Mouse (Mus musculus) heart, embryonic 15.5 days (tissue): Measurements from ENCODE around the gene Tprn. TPM values are rescaled to one million over a fixed set of nuclear protein-coding genes. Genes with fewer than 3 reads are reported as not detected.

Experiments
- ATAC-seq: fragments of 200-750 bp; cut with Nextera tagmentation; replicated peaks from 2 replicates; pipeline ENCODE4 v1.8.0; 2017; ENCODE audit warnings: low read depth, moderate TSS enrichment; ENCODE audit not compliant: insufficient number of reproducible peaks, insufficient read depth, low FRiP score
- H3K27ac ChIP-seq: fragments of 300-500 bp; sonication (generic); 2 replicates; pipeline ENCODE4 v1.5.1; 2015; ENCODE audit warnings: mild to moderate bottlenecking, inconsistent platforms
- H3K27me3 ChIP-seq: fragments of 300-500 bp; sonication (generic); 2 replicates; pipeline ENCODE4 v1.6.1; 2015; ENCODE audit warnings: inconsistent platforms
- H3K36me3 ChIP-seq: fragments of 300-500 bp; sonication (generic); 2 replicates; pipeline ENCODE4 v1.6.1; 2015; ENCODE audit warnings: mild to moderate bottlenecking, inconsistent platforms
- H3K4me1 ChIP-seq: fragments of 300-500 bp; sonication (generic); replicated peaks from 2 replicates; pipeline ENCODE4 v1.6.1; 2015; ENCODE audit warnings: inconsistent platforms
- H3K4me2 ChIP-seq: fragments of 300-500 bp; sonication (generic); 2 replicates; pipeline ENCODE4 v1.6.1; 2015; ENCODE audit warnings: inconsistent platforms, mild to moderate bottlenecking, moderate library complexity
- H3K4me3 ChIP-seq: fragments of 300-500 bp; sonication (generic); 2 replicates; pipeline ENCODE4 v1.5.1; 2015; ENCODE audit warnings: mild to moderate bottlenecking, inconsistent platforms
- H3K9ac ChIP-seq: fragments of 300-500 bp; sonication (generic); 2 replicates; pipeline ENCODE4 v1.6.1; 2015; ENCODE audit warnings: mild to moderate bottlenecking, inconsistent platforms
- H3K9me3 ChIP-seq: fragments of 300-500 bp; sonication (generic); replicated peaks from 2 replicates; pipeline ENCODE4 v1.6.1; 2016; ENCODE audit warnings: inconsistent platforms
- WGBS: fragments of 180-500 bp; shearing (Covaris S2); methylation state at CpG from one replicate; pipeline ENCODE4 v1.1.7; 2015; ENCODE audit warnings: mixed read lengths; 5-methylcytosine and 5-hydroxymethylcytosine counted together
- polyA plus RNA-seq: library from polyadenylated mRNA; unstranded; fragments of >200 nt; fragmentation: Nextera tagmentation; extraction: Ambion mirVana; gene quantifications from 2 replicates; pipeline ENCODE4 v1.2.1, GENCODE M21; 2015

The Tprn gene
- polyA plus RNA-seq, 1 experiment from 2014 or later, result 3.6 TPM

- 79% methylated on average over 5 of the region's 5 CpGs for WGBS
Observed at GRCm38 (mm10) chr2:25226864-25227263, 35.6 kb upstream of the Tprn start.

GRCm38 (mm10) chr2:25227406-25227805, 35.0 kb upstream of the Tprn start:
- ATAC-seq, result no peak
- no peak overlapping the region for H3K9ac ChIP-seq
- peaks cover 23% of the 10 kb centered on the region for H3K27me3 ChIP-seq
- no peak overlapping the region for H3K27ac ChIP-seq
- H3K4me2 ChIP-seq, result no peak overlapping the region
- H3K9me3 ChIP-seq, result no peaks in the 10 kb centered on the region
- 86% methylated on average over 4 of the region's 4 CpGs for whole genome bisulfite sequencing
- peaks cover 25% of the 10 kb centered on the region for H3K4me1 ChIP-seq
- H3K4me3 ChIP-seq, result no peak overlapping the region
- H3K36me3 ChIP-seq, result no peaks in the 10 kb centered on the region

More at GRCm38 (mm10) chr2:25226864-25227263, 35.6 kb upstream of the Tprn start:
- peaks cover 25% of the 10 kb centered on the region for H3K4me1 ChIP-seq
- H3K27ac ChIP-seq, result no peak overlapping the region
- H3K36me3 ChIP-seq, result peaks cover 2% of the 10 kb centered on the region; the same call in 1 of the 2 replicates
- H3K4me3 ChIP-seq, result no peak overlapping the region
- H3K27me3 ChIP-seq, result peaks cover 22% of the 10 kb centered on the region
- H3K9me3 ChIP-seq, result no peaks in the 10 kb centered on the region
- H3K9ac ChIP-seq, result no peak overlapping the region
- no peak for ATAC-seq
- no peak overlapping the region for H3K4me2 ChIP-seq

- Histone ChIP-seq H3K9me3 (no peaks in the 10 kb centered on the region), H3K4me1 (peaks cover 21% of the 10 kb centered on the region), H3K36me3 (no peaks in the 10 kb centered on the region), H3K4me2 (peak overlapping the region; percentile 59), H3K27me3 (peaks cover 28% of the 10 kb centered on the region), H3K9ac (peak overlapping the region; percentile 21), H3K4me3 (peak overlapping the region; percentile 36), H3K27ac (peak overlapping the region; percentile 73)
- no peak for ATAC-seq
- WGBS, result under 1% methylated on average over 7 of the region's 7 CpGs
Observed at GRCm38 (mm10) chr2:25228431-25228889, 34.0 kb upstream of the Tprn start.

GRCm38 (mm10) chr2:25228995-25229530, 33.4 kb upstream of the Tprn start:
- no peaks in the 10 kb centered on the region for H3K36me3 ChIP-seq
- WGBS, result 66% methylated on average over 6 of the region's 6 CpGs
- no peak overlapping the region for H3K9ac ChIP-seq
- no peak for ATAC-seq
- no peak overlapping the region for H3K27ac ChIP-seq
- peak overlapping the region; percentile 36; the same call in 1 of the 2 replicates for H3K4me3 ChIP-seq
- peaks cover 17% of the 10 kb centered on the region for H3K4me1 ChIP-seq
- H3K4me2 ChIP-seq, result peak overlapping the region; percentile 59; the same call in 1 of the 2 replicates
- no peaks in the 10 kb centered on the region for H3K9me3 ChIP-seq
- H3K27me3 ChIP-seq, result peaks cover 28% of the 10 kb centered on the region

GRCm38 (mm10) chr2:25229582-25229981, 32.8 kb upstream of the Tprn start:
- 67% methylated on average over 5 of the region's 5 CpGs for WGBS
- H3K27me3 ChIP-seq, result peaks cover 29% of the 10 kb centered on the region
- H3K4me3 ChIP-seq, result no peak overlapping the region
- no peaks in the 10 kb centered on the region for H3K9me3 ChIP-seq
- H3K36me3 ChIP-seq, result no peaks in the 10 kb centered on the region
- no peak overlapping the region for H3K27ac ChIP-seq
- H3K4me2 ChIP-seq, result no peak overlapping the region
- peaks cover 17% of the 10 kb centered on the region for H3K4me1 ChIP-seq
- no peak overlapping the region for H3K9ac ChIP-seq
- ATAC-seq, result no peak

GRCm38 (mm10) chr2:25230581-25230980, 31.8 kb upstream of the Tprn start:
- no peak overlapping the region for H3K4me3 ChIP-seq
- no peak for ATAC-seq
- H3K27me3 ChIP-seq, result peaks cover 38% of the 10 kb centered on the region
- H3K9me3 ChIP-seq, result no peaks in the 10 kb centered on the region
- no peak overlapping the region for H3K27ac ChIP-seq
- no peak overlapping the region for H3K9ac ChIP-seq
- WGBS, result 83% methylated on average over 7 of the region's 7 CpGs
- H3K4me1 ChIP-seq, result peaks cover 14% of the 10 kb centered on the region
- H3K36me3 ChIP-seq, result no peaks in the 10 kb centered on the region
- no peak overlapping the region for H3K4me2 ChIP-seq

- no peak overlapping the region for H3K27ac ChIP-seq
- H3K4me3 ChIP-seq, result no peak overlapping the region
- H3K4me1 ChIP-seq, result peaks cover 10% of the 10 kb centered on the region
- no peak overlapping the region for H3K9ac ChIP-seq
- peaks cover 43% of the 10 kb centered on the region for H3K27me3 ChIP-seq
- no peak overlapping the region for H3K4me2 ChIP-seq
- ATAC-seq, result no peak
- WGBS, result 56% methylated on average over 12 of the region's 12 CpGs
- H3K36me3 ChIP-seq, result no peaks in the 10 kb centered on the region
- H3K9me3 ChIP-seq, result no peaks in the 10 kb centered on the region
Observed at GRCm38 (mm10) chr2:25231038-25231437, 31.4 kb upstream of the Tprn start.

- H3K27me3 ChIP-seq, result peaks cover 52% of the 10 kb centered on the region
- 66% methylated on average over 4 of the region's 4 CpGs for WGBS
- H3K36me3 ChIP-seq, result no peaks in the 10 kb centered on the region
- H3K9me3 ChIP-seq, result no peaks in the 10 kb centered on the region
- no peak overlapping the region for H3K27ac ChIP-seq
- no peak for ATAC-seq
- no peak overlapping the region for H3K9ac ChIP-seq
- no peak overlapping the region for H3K4me2 ChIP-seq
- H3K4me3 ChIP-seq, result no peak overlapping the region
- peaks cover 5% of the 10 kb centered on the region; the same call in 1 of the 2 replicates for H3K4me1 ChIP-seq
Observed at GRCm38 (mm10) chr2:25233421-25233820, 29.0 kb upstream of the Tprn start.

GRCm38 (mm10) chr2:25234050-25234449, 28.4 kb upstream of the Tprn start, which contains the start of gene Slc34a3:
TSS of gene Slc34a3 (minus strand) at chr2:25234364.
- H3K27ac ChIP-seq, result no peak within 1 kb of the TSS
- no peak for ATAC-seq
- H3K27me3 ChIP-seq, result peaks cover 53% of the 10 kb centered on the region
- H3K9me3 ChIP-seq, result no peaks in the 10 kb centered on the region
- no peaks in the 10 kb centered on the region for H3K36me3 ChIP-seq
- H3K9ac ChIP-seq, result no peak within 1 kb of the TSS
- WGBS, result 85% methylated on average over 3 of the region's 3 CpGs
- H3K4me3 ChIP-seq, result no peak within 1 kb of the TSS
- no peaks in the 10 kb centered on the region for H3K4me1 ChIP-seq
- no peak within 1 kb of the TSS for H3K4me2 ChIP-seq

- H3K27me3 ChIP-seq, result peaks cover 55% of the 10 kb centered on the region
- no peak overlapping the region for H3K4me3 ChIP-seq
- H3K4me2 ChIP-seq, result no peak overlapping the region
- no peak overlapping the region for H3K9ac ChIP-seq
- H3K9me3 ChIP-seq, result no peaks in the 10 kb centered on the region
- H3K36me3 ChIP-seq, result no peaks in the 10 kb centered on the region
- H3K4me1 ChIP-seq, result no peaks in the 10 kb centered on the region
- H3K27ac ChIP-seq, result no peak overlapping the region
- no peak for ATAC-seq
- 47% methylated on average over 5 of the region's 5 CpGs for WGBS
Observed at GRCm38 (mm10) chr2:25234551-25235220, 27.7 kb upstream of the Tprn start.

GRCm38 (mm10) chr2:25236614-25237013, 25.8 kb upstream of the Tprn start, which contains the start of gene Rnf224:
TSS of gene Rnf224 (minus strand) at chr2:25236787.
- no peaks in the 10 kb centered on the region for H3K9me3 ChIP-seq
- ATAC-seq, result no peak
- H3K27me3 ChIP-seq, result peaks cover 48% of the 10 kb centered on the region
- H3K9ac ChIP-seq, result no peak within 1 kb of the TSS
- no peaks in the 10 kb centered on the region for H3K36me3 ChIP-seq
- H3K4me2 ChIP-seq, result no peak within 1 kb of the TSS
- no peak within 1 kb of the TSS for H3K27ac ChIP-seq
- peaks cover 14% of the 10 kb centered on the region for H3K4me1 ChIP-seq
- WGBS, result 22% methylated on average over 8 of the region's 8 CpGs
- no peak within 1 kb of the TSS for H3K4me3 ChIP-seq
